Mouse (Mus musculus): ENCODE measurements at regions not wholly inside any gene's neighbourhood (a gene's known extent, or its start where the extent isn't known, plus 50 kb on each side); places are given as distances from the start of the nearest gene placed in this dataset.

- DNase-seq (ENCODE audit: low spot score): no peak
- intact Hi-C loops (cut with DNase I): no loop called here
These were observed 136.1 kb upstream of the Bcl6 start for GRCm38 (mm10) chr16:24124766-24125165.

- DNase-seq (ENCODE audit: low spot score): no peak
- intact Hi-C loops (cut with DNase I): no loop called here
These were observed 135.4 kb upstream of the Bcl6 start for GRCm38 (mm10) chr16:24124083-24124482.

- DNase-seq (ENCODE audit: low spot score): no peak
- intact Hi-C loops (cut with DNase I): no loop called here
These were observed 133.0 kb upstream of the Bcl6 start for GRCm38 (mm10) chr16:24121633-24122032.

- intact Hi-C loops (cut with DNase I): no loop called here
- DNase-seq (ENCODE audit: low spot score): no peak
These were observed 132.2 kb upstream of the Bcl6 start for GRCm38 (mm10) chr16:24120836-24121235.

- intact Hi-C loops (cut with DNase I): no loop called here
These were observed 129.8 kb upstream of the Bcl6 start for GRCm38 (mm10) chr16:24118487-24118886.

GRCm38 (mm10) chr16:24102854-24103690, 114.4 kb upstream of the Bcl6 start:
- intact Hi-C loops (cut with DNase I): no loop called here
- DNase-seq (ENCODE audit: low spot score): no peak

More at GRCm38 (mm10) chr16:24118487-24118886, 129.8 kb upstream of the Bcl6 start:
- no peak for DNase-seq (ENCODE audit: low spot score)

- intact Hi-C loops (cut with DNase I): no loop called here
- DNase-seq (ENCODE audit: low spot score): no peak
These were observed 108.9 kb upstream of the Bcl6 start for GRCm38 (mm10) chr16:24097596-24097995.

- intact Hi-C loops (cut with DNase I): no loop called here
- DNase-seq (ENCODE audit: low spot score): no peak
These were observed 107.4 kb upstream of the Bcl6 start for GRCm38 (mm10) chr16:24096076-24096475.

- no peak for DNase-seq (ENCODE audit: low spot score)
- intact Hi-C loops (cut with DNase I): no loop called here
These were observed 107.0 kb upstream of the Bcl6 start for GRCm38 (mm10) chr16:24095630-24096029.

- no peak for DNase-seq (ENCODE audit: low spot score)
- intact Hi-C loops (cut with DNase I): no loop called here
These were observed 105.9 kb upstream of the Bcl6 start for GRCm38 (mm10) chr16:24094566-24094965.

GRCm38 (mm10) chr16:24093624-24094023, 105.0 kb upstream of the Bcl6 start:
- DNase-seq (ENCODE audit: low spot score): no peak
- intact Hi-C loops (cut with DNase I): no loop called here

- intact Hi-C loops (cut with DNase I): no loop called here
- DNase-seq (ENCODE audit: low spot score): no peak
These were observed 104.2 kb upstream of the Bcl6 start for GRCm38 (mm10) chr16:24092616-24093525.

- no peak for DNase-seq (ENCODE audit: low spot score)
- intact Hi-C loops (cut with DNase I): no loop called here
These were observed 103.5 kb upstream of the Bcl6 start for GRCm38 (mm10) chr16:24092136-24092535.

GRCm38 (mm10) chr16:24090981-24091380, 102.3 kb upstream of the Bcl6 start:
- intact Hi-C loops (cut with DNase I): no loop called here
- DNase-seq (ENCODE audit: low spot score): no peak

- DNase-seq (ENCODE audit: low spot score): no peak
- intact Hi-C loops (cut with DNase I): no loop called here
These were observed 101.4 kb upstream of the Bcl6 start for GRCm38 (mm10) chr16:24089840-24090762.

- no peak for DNase-seq (ENCODE audit: low spot score)
These were observed 95.3 kb upstream of the Bcl6 start for GRCm38 (mm10) chr16:24083966-24084365.

GRCm38 (mm10) chr16:24080471-24080870, 91.8 kb upstream of the Bcl6 start:
- DNase-seq (ENCODE audit: low spot score): no peak
- intact Hi-C loops (cut with DNase I): no loop called here

More at GRCm38 (mm10) chr16:24083966-24084365, 95.3 kb upstream of the Bcl6 start:
- intact Hi-C loops (cut with DNase I): no loop called here

- no peak for DNase-seq (ENCODE audit: low spot score)
- intact Hi-C loops (cut with DNase I): no loop called here
These were observed 90.0 kb upstream of the Bcl6 start for GRCm38 (mm10) chr16:24078622-24079021.

GRCm38 (mm10) chr16:24077428-24077827, 88.8 kb upstream of the Bcl6 start:
- intact Hi-C loops (cut with DNase I): no loop called here
- no peak for DNase-seq (ENCODE audit: low spot score)

GRCm38 (mm10) chr16:24076799-24077136, 88.1 kb upstream of the Bcl6 start:
- intact Hi-C loops (cut with DNase I): no loop called here

More at GRCm38 (mm10) chr16:24076799-24077136, 88.1 kb upstream of the Bcl6 start:
- no peak for DNase-seq (ENCODE audit: low spot score)

All from heart, postnatal 25 days (tissue).